Mouse (Mus musculus) cerebral cortex, adult 2 months (tissue): ENCODE results near the gene Taar9.

Source experiments
- WGBS: fragments of 180-500 bp; shearing (Covaris S2); methylation state at CpG from one replicate; pipeline ENCODE4 v1.1.7; 2018; 5-methylcytosine and 5-hydroxymethylcytosine counted together

The Taar9 gene

GRCm38 (mm10) chr10:24076200-24076599, 33.1 kb downstream of the Taar9 start, which contains the start of gene Taar8a:
Gene Taar8a, plus strand, starts transcription at chr10:24076500.
- 90% methylated on average over 2 of the region's 4 CpGs for WGBS

GRCm38 (mm10) chr10:24074751-24075150, 34.6 kb downstream of the Taar9 start:
- WGBS, result 44% methylated on average over 2 of the region's 2 CpGs

DNA sequence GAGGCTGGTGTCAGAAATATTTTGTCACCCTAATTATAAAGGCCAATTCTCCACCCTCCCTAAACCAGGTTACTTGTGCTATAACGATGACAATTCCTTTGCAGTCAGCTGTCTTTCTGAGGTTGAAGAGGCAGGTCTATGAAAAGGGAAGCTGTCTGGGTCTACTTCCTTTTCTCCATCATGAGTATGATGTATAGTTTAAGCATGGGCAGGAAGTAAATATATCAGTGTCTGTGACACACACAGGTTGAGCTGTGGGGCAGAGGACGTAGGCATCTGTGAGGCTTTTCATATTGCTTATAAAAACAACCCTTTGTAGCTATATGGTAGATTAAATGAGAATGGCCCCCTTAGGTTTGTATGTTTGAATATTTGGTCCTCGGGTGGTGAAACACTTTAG, 50.3 kb downstream of the Taar9 start:
- 83% methylated on average over 3 of the region's 3 CpGs for WGBS
